Mouse (Mus musculus): Measurements from ENCODE around the gene Ndufa4l2.

GRCm38 (mm10) chr10:127526048-127526447, 11.3 kb downstream of the Ndufa4l2 start:
- TF ChIP-seq CTCF (IDR thresholded peaks at IDR 0.05; ENCODE audit: low read depth) (no peak), EP300 (IDR thresholded peaks at IDR 0.05; ENCODE audit: low read depth) (no peak)
